Mouse (Mus musculus): ENCODE results near the gene Nrxn1. TPM values are rescaled to one million over a fixed set of nuclear protein-coding genes. Genes with fewer than 3 reads are reported as not detected.
A peak's percentile ranks its signal among the peaks of the same experiment; 100 is the strongest.

The Nrxn1 gene
- total and polyA plus RNA-seq, 3 experiments = 2.0 to 2.7 (median 2.1) TPM

GRCm38 (mm10) chr17:90606718-90607426 lies 486.0 kb downstream of the Nrxn1 start:
- no peaks in the 10 kb centered on the region for H3K36me3 ChIP-seq (ENCODE audit: control insufficient read depth, insufficient read depth, low read length)
- H3K4me3 ChIP-seq = no peak overlapping the region
- H3K27me3 ChIP-seq (ENCODE audit: control insufficient read depth, insufficient read depth, low read length) = no peaks in the 10 kb centered on the region
- no peaks in the 10 kb centered on the region for H3K79me2 ChIP-seq (replicated peaks; ENCODE audit: control insufficient read depth, insufficient read depth, low read length)
- no peak for TF ChIP-seq CTCF (IDR thresholded peaks at IDR 0.05)
- no peak for TF ChIP-seq EP300 (IDR thresholded peaks at IDR 0.05; ENCODE audit: insufficient read depth, low read depth, low read length)
- TF ChIP-seq POLR2A (IDR thresholded peaks at IDR 0.05; ENCODE audit: insufficient read depth, low read depth, low read length) = no peak
- WGBS = 77% methylated on average over 4 of the region's 4 CpGs
- H3K9ac ChIP-seq (ENCODE audit: low read depth, low read length) = no peak overlapping the region
- intact Hi-C loops (cut with DNase I) = no loop called here
- H3K4me1 ChIP-seq (ENCODE audit: control insufficient read depth, insufficient read depth, low read length) = no peaks in the 10 kb centered on the region
- H3K27ac ChIP-seq = no peak overlapping the region
- DNase-seq = peak; percentile 55 to 66

GRCm38 (mm10) chr17:90599570-90600524 lies 493.0 kb downstream of the Nrxn1 start:
- intact Hi-C loops (cut with DNase I) = no loop called here
- no peak for DNase-seq
- WGBS = 74% methylated on average over 9 of the region's 9 CpGs

GRCm38 (mm10) chr17:90594798-90595533 lies 497.9 kb downstream of the Nrxn1 start:
- Histone ChIP-seq H3K79me2 (replicated peaks; ENCODE audit: control insufficient read depth, insufficient read depth, low read length) (no peaks in the 10 kb centered on the region), H3K27ac (no peak overlapping the region), H3K4me3 (no peak overlapping the region), H3K36me3 (ENCODE audit: control insufficient read depth, insufficient read depth, low read length) (no peaks in the 10 kb centered on the region), H3K27me3 (ENCODE audit: control insufficient read depth, insufficient read depth, low read length) (no peaks in the 10 kb centered on the region), H3K4me1 (ENCODE audit: control insufficient read depth, insufficient read depth, low read length) (no peaks in the 10 kb centered on the region), H3K9ac (ENCODE audit: low read depth, low read length) (no peak overlapping the region)
- WGBS = 49% methylated on average over 9 of the region's 9 CpGs
- TF ChIP-seq POLR2A (IDR thresholded peaks at IDR 0.05; ENCODE audit: insufficient read depth, low read depth, low read length) (no peak), EP300 (IDR thresholded peaks at IDR 0.05; ENCODE audit: insufficient read depth, low read depth, low read length) (no peak), CTCF (IDR thresholded peaks at IDR 0.05) (no peak)
- DNase-seq = no peak
- intact Hi-C loops (cut with DNase I) = no loop called here

More at GRCm38 (mm10) chr17:90599570-90600524, 493.0 kb downstream of the Nrxn1 start:
- Histone ChIP-seq H3K79me2 (replicated peaks; ENCODE audit: control insufficient read depth, insufficient read depth, low read length) (no peaks in the 10 kb centered on the region), H3K4me3 (no peak overlapping the region), H3K27ac (no peak overlapping the region), H3K4me1 (ENCODE audit: control insufficient read depth, insufficient read depth, low read length) (no peaks in the 10 kb centered on the region), H3K9ac (ENCODE audit: low read depth, low read length) (no peak overlapping the region), H3K27me3 (ENCODE audit: control insufficient read depth, insufficient read depth, low read length) (no peaks in the 10 kb centered on the region), H3K36me3 (ENCODE audit: control insufficient read depth, insufficient read depth, low read length) (no peaks in the 10 kb centered on the region)
- TF ChIP-seq POLR2A (IDR thresholded peaks at IDR 0.05; ENCODE audit: insufficient read depth, low read depth, low read length) (no peak), CTCF (IDR thresholded peaks at IDR 0.05) (no peak), EP300 (IDR thresholded peaks at IDR 0.05; ENCODE audit: insufficient read depth, low read depth, low read length) (no peak)

DNA sequence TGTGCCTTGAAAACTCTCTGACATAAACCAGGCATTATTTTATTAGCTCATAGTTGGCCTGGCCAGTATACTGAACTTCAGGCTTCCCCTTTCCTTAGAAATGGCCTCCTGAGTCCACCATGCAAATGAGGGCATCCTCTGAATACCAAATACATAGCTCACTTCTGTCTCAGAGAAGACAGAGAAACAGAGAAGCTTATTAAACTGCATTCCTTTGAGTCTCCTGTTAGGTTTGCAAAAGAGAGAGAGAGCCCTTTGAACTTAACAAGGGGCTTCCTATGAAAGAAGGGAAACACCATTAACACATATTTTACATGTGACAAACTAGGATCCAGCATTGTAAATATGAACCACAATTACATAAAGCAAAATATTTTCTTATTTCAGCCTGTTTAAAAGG lies 506.0 kb downstream of the Nrxn1 start:
- intact Hi-C loops (cut with DNase I) = no loop called here
- no peak overlapping the region for H3K9ac ChIP-seq (ENCODE audit: low read depth, low read length)
- no peak overlapping the region for H3K4me3 ChIP-seq
- H3K27me3 ChIP-seq (ENCODE audit: control insufficient read depth, insufficient read depth, low read length) = no peaks in the 10 kb centered on the region
- no peak overlapping the region for H3K27ac ChIP-seq
- H3K36me3 ChIP-seq (ENCODE audit: control insufficient read depth, insufficient read depth, low read length) = no peaks in the 10 kb centered on the region
- no peak for DNase-seq
- H3K4me1 ChIP-seq (ENCODE audit: control insufficient read depth, insufficient read depth, low read length) = no peaks in the 10 kb centered on the region; the same call in 1 of the 2 replicates
- H3K79me2 ChIP-seq (replicated peaks; ENCODE audit: control insufficient read depth, insufficient read depth, low read length) = no peaks in the 10 kb centered on the region
- no peak for TF ChIP-seq EP300 (IDR thresholded peaks at IDR 0.05; ENCODE audit: insufficient read depth, low read depth, low read length)
- TF ChIP-seq POLR2A (IDR thresholded peaks at IDR 0.05; ENCODE audit: insufficient read depth, low read depth, low read length) = no peak
- TF ChIP-seq CTCF (IDR thresholded peaks at IDR 0.05) = no peak

- no peak for TF ChIP-seq EP300 (IDR thresholded peaks at IDR 0.05; ENCODE audit: insufficient read depth, low read depth, low read length)
- TF ChIP-seq CTCF (IDR thresholded peaks at IDR 0.05) = peak; percentile 87
- Histone ChIP-seq H3K4me3 (no peak overlapping the region), H3K27ac (no peak overlapping the region; the same call in 1 of the 2 replicates), H3K27me3 (ENCODE audit: control insufficient read depth, insufficient read depth, low read length) (no peaks in the 10 kb centered on the region), H3K9ac (ENCODE audit: low read depth, low read length) (no peak overlapping the region), H3K4me1 (ENCODE audit: control insufficient read depth, insufficient read depth, low read length) (no peaks in the 10 kb centered on the region; the same call in 1 of the 2 replicates), H3K36me3 (ENCODE audit: control insufficient read depth, insufficient read depth, low read length) (no peaks in the 10 kb centered on the region), H3K79me2 (replicated peaks; ENCODE audit: control insufficient read depth, insufficient read depth, low read length) (no peaks in the 10 kb centered on the region)
- intact Hi-C loops (cut with DNase I) = no loop called here
- 35% methylated on average over 8 of the region's 8 CpGs for WGBS
- DNase-seq = peak in 1 of 2 experiments; percentile 7
These were observed 508.1 kb downstream of the Nrxn1 start for GRCm38 (mm10) chr17:90584666-90585195.
